Mouse (Mus musculus) liver, embryonic 13.5 days (tissue): ENCODE measurements around the gene Zfp710. TPM values are rescaled to one million over a fixed set of nuclear protein-coding genes. Genes with fewer than 3 reads are reported as not detected.
"Not testable (repeated sequence)": the region's sequence is repeated elsewhere in the genome, so short reads cannot be mapped to it uniquely, and the experiment has no call there.

Experiments used
- ATAC-seq: fragments of 200-750 bp; cut with Nextera tagmentation; 2 replicates; pipeline ENCODE4 v1.8.0; 2017; ENCODE audit warnings: low read depth, mild to moderate bottlenecking, moderate number of reproducible peaks, moderate library complexity
- DNase-seq: peaks from one replicate; pipeline ENCODE4 v3.0.0; 2022
- H3K27ac ChIP-seq: fragments of 300-500 bp; sonication (generic); 2 replicates; pipeline ENCODE4 v1.5.1; 2015; ENCODE audit warnings: moderate library complexity, mild to moderate bottlenecking, inconsistent platforms
- H3K27me3 ChIP-seq: fragments of 300-500 bp; sonication (generic); 2 replicates; pipeline ENCODE4 v1.6.1; 2015; ENCODE audit warnings: mild to moderate bottlenecking, inconsistent platforms
- H3K36me3 ChIP-seq: fragments of 300-500 bp; sonication (generic); 2 replicates; pipeline ENCODE4 v1.6.1; 2015; ENCODE audit warnings: mild to moderate bottlenecking, inconsistent platforms
- H3K4me1 ChIP-seq: fragments of 300-500 bp; sonication (generic); replicated peaks from 2 replicates; pipeline ENCODE4 v1.6.1; 2015; ENCODE audit warnings: inconsistent platforms
- H3K4me2 ChIP-seq: fragments of 300-500 bp; sonication (generic); 2 replicates; pipeline ENCODE4 v1.6.1; 2015; ENCODE audit warnings: inconsistent platforms, mild to moderate bottlenecking, moderate library complexity
- H3K4me3 ChIP-seq: fragments of 300-500 bp; sonication (generic); replicated peaks from 2 replicates; pipeline ENCODE4 v1.5.1; 2015; ENCODE audit warnings: mild to moderate bottlenecking, inconsistent platforms
- H3K9ac ChIP-seq: fragments of 300-500 bp; sonication (generic); 2 replicates; pipeline ENCODE4 v1.6.1; 2015; ENCODE audit warnings: mild to moderate bottlenecking, inconsistent platforms
- H3K9me3 ChIP-seq: fragments of 300-500 bp; sonication (generic); replicated peaks from 2 replicates; pipeline ENCODE4 v1.6.1; 2016; ENCODE audit warnings: inconsistent platforms
- WGBS: fragments of 180-500 bp; shearing (Covaris S2); methylation state at CpG from one replicate; pipeline ENCODE4 v1.1.7; 2015; ENCODE audit not compliant: insufficient replicate concordance; 5-methylcytosine and 5-hydroxymethylcytosine counted together
- polyA plus RNA-seq: library from polyadenylated mRNA; unstranded; fragments of >200 nt; fragmentation: Nextera tagmentation; extraction: Ambion mirVana; gene quantifications from 2 replicates; pipeline ENCODE4 v1.2.1, GENCODE M21; 2015

The Zfp710 gene
- polyA plus RNA-seq, 1 experiment from 2014 or later, result 3.9 TPM

GRCm38 (mm10) chr7:80130344-80131055 lies 105.9 kb downstream of the Zfp710 start:
- Histone ChIP-seq H3K4me3 (no peak overlapping the region), H3K4me1 (peaks cover 35% of the 10 kb centered on the region), H3K27me3 (no peaks in the 10 kb centered on the region), H3K27ac (no peak overlapping the region), H3K9ac (no peak overlapping the region), H3K36me3 (no peaks in the 10 kb centered on the region), H3K4me2 (no peak overlapping the region), H3K9me3 (no peaks in the 10 kb centered on the region)
- ATAC-seq (peak; percentile 28; the same call in 1 of the 2 replicates), DNase-seq (no peak)
- WGBS, result 54% methylated on average over 12 of the region's 12 CpGs

- WGBS, result 49% methylated on average over 7 of the region's 7 CpGs
Observed at GRCm38 (mm10) chr7:80131315-80131714, 106.7 kb downstream of the Zfp710 start.

GRCm38 (mm10) chr7:80132541-80132940 lies 107.9 kb downstream of the Zfp710 start:
- Histone ChIP-seq H3K4me2 (no peak overlapping the region), H3K27ac (no peak overlapping the region), H3K27me3 (no peaks in the 10 kb centered on the region), H3K4me3 (no peak overlapping the region), H3K4me1 (peaks cover 31% of the 10 kb centered on the region), H3K9me3 (peaks cover 3% of the 10 kb centered on the region), H3K36me3 (no peaks in the 10 kb centered on the region), H3K9ac (no peak overlapping the region)
- DNase-seq, result peak; percentile 55
- 36% methylated on average over 9 of the region's 9 CpGs for WGBS
- no peak for ATAC-seq

More at GRCm38 (mm10) chr7:80131315-80131714, 106.7 kb downstream of the Zfp710 start:
- DNase-seq, ATAC-seq, H3K4me3 ChIP-seq, H3K36me3 ChIP-seq, H3K27me3 ChIP-seq, H3K9me3 ChIP-seq, H3K4me2 ChIP-seq, H3K9ac ChIP-seq, H3K27ac ChIP-seq: not testable (repeated sequence)
- H3K4me1 ChIP-seq, result peaks cover 35% of the 10 kb centered on the region

GRCm38 (mm10) chr7:80134454-80135172 lies 110.0 kb downstream of the Zfp710 start:
- DNase-seq, result no peak
- no peaks in the 10 kb centered on the region for H3K27me3 ChIP-seq
- H3K9me3 ChIP-seq, result peaks cover 5% of the 10 kb centered on the region
- H3K4me3 ChIP-seq, result no peak overlapping the region
- no peak overlapping the region for H3K4me2 ChIP-seq
- H3K27ac ChIP-seq, result peak overlapping the region; percentile 57
- ATAC-seq, result no peak
- WGBS, result 55% methylated on average over 8 of the region's 8 CpGs
- H3K9ac ChIP-seq, result no peak overlapping the region
- H3K4me1 ChIP-seq, result peaks cover 24% of the 10 kb centered on the region
- H3K36me3 ChIP-seq, result no peaks in the 10 kb centered on the region

- ATAC-seq, result peak; percentile 37; the same call in 1 of the 2 replicates
- Histone ChIP-seq H3K27ac (peak overlapping the region; percentile 57; the same call in 1 of the 2 replicates), H3K4me2 (no peak overlapping the region), H3K9ac (no peak overlapping the region), H3K36me3 (no peaks in the 10 kb centered on the region), H3K27me3 (no peaks in the 10 kb centered on the region), H3K9me3 (peaks cover 5% of the 10 kb centered on the region), H3K4me1 (peaks cover 22% of the 10 kb centered on the region), H3K4me3 (no peak overlapping the region)
- DNase-seq, result no peak
- 14% methylated on average over 1 of the region's 1 CpGs for WGBS
Observed at GRCm38 (mm10) chr7:80135173-80135532, 110.5 kb downstream of the Zfp710 start.

GRCm38 (mm10) chr7:80138375-80138774 lies 113.8 kb downstream of the Zfp710 start:
- no peaks in the 10 kb centered on the region for H3K27me3 ChIP-seq
- H3K4me2 ChIP-seq, result no peak overlapping the region
- H3K27ac ChIP-seq, result no peak overlapping the region
- no peak overlapping the region for H3K9ac ChIP-seq
- H3K9me3 ChIP-seq, result peaks cover 5% of the 10 kb centered on the region
- no peak for DNase-seq
- WGBS, result 83% methylated on average over 1 of the region's 1 CpGs
- no peaks in the 10 kb centered on the region for H3K36me3 ChIP-seq
- H3K4me1 ChIP-seq, result peaks cover 36% of the 10 kb centered on the region
- no peak for ATAC-seq
- no peak overlapping the region for H3K4me3 ChIP-seq

- Histone ChIP-seq H3K9me3 (peaks cover 5% of the 10 kb centered on the region), H3K4me3 (no peak overlapping the region), H3K4me1 (peaks cover 47% of the 10 kb centered on the region), H3K4me2 (no peak overlapping the region), H3K27ac (0 out of 2 replicates have a peak overlapping the region, but pooled peaks have one; percentile 13), H3K9ac (no peak overlapping the region), H3K27me3 (no peaks in the 10 kb centered on the region), H3K36me3 (no peaks in the 10 kb centered on the region)
- DNase-seq (peak; percentile 57), ATAC-seq (peak; percentile 61)
- 22% methylated on average over 9 of the region's 9 CpGs for WGBS
Observed at GRCm38 (mm10) chr7:80140815-80141214, 116.2 kb downstream of the Zfp710 start.

Other genes starting within 250 kb of the Zfp710 start
- gene Mesp1, start 231.0 kb upstream of the Zfp710 start, polyA plus RNA-seq, result not detected in 2 replicates
- 0.08 and 0.09 TPM in 2 replicates for gene Mesp2, start 214.1 kb upstream of the Zfp710 start, polyA plus RNA-seq
- gene Anpep, start 163.8 kb upstream of the Zfp710 start, polyA plus RNA-seq, result 10.9 and 17.1 TPM in 2 replicates
- gene Ap3s2, start 104.2 kb upstream of the Zfp710 start, polyA plus RNA-seq, result 11.3 and 17.1 TPM in 2 replicates
- gene Arpin, start 89.5 kb upstream of the Zfp710 start, polyA plus RNA-seq, result 4.1 and 4.7 TPM in 2 replicates
- gene Idh2, start 90.6 kb downstream of the Zfp710 start, polyA plus RNA-seq, result 137 and 146 TPM in 2 replicates
- 13.1 and 14.1 TPM in 2 replicates for gene Sema4b, start 162.0 kb downstream of the Zfp710 start, polyA plus RNA-seq
- gene Cib1, start 208.0 kb downstream of the Zfp710 start, polyA plus RNA-seq, result 91.0 and 102 TPM in 2 replicates
- gene Gdpgp1, start 208.1 kb downstream of the Zfp710 start, polyA plus RNA-seq, result 2.4 and 3.0 TPM in 2 replicates
- 0.23 and 0.72 TPM in 2 replicates for gene Ttll13, start 221.6 kb downstream of the Zfp710 start, polyA plus RNA-seq
- gene Ngrn, start 236.4 kb downstream of the Zfp710 start, polyA plus RNA-seq, result 33.5 and 37.2 TPM in 2 replicates
- gene Vps33b, start 244.8 kb downstream of the Zfp710 start, polyA plus RNA-seq, result 4.4 and 7.9 TPM in 2 replicates